8 mouse cellular contexts compared by ENCODE assay signal in genomic region chr16:18392469-18393426, GRCm38 (mm10). TPM values are rescaled to one million over a fixed set of nuclear protein-coding genes. Genes with fewer than 3 reads are reported as not detected.
DNase-seq lines count a peak whose midpoint lies in the region; ATAC-seq lines count a peak whose summit lies in the region.

No protein-coding gene starts in this region.

- H3K4me3 ChIP-seq in hindbrain, embryonic 15.5 days, result peak overlapping the region; percentile 69
- H3K4me3 ChIP-seq in megakaryocyte, embryonic 14.5 days (replicated peaks), result peak overlapping the region; percentile 94

- WGBS in hindbrain, embryonic 15.5 days, result 1% methylated on average over 59 of the region's 63 CpGs

- H3K9ac ChIP-seq in hindbrain, embryonic 15.5 days, result peak overlapping the region; percentile 83

- peak; percentile 90 for DNase-seq in R1 (ENCODE audit: low read depth, low spot score)
- DNase-seq in cerebellum, postnatal 14 days, result peak; percentile 59 to 67
- peak; percentile 87 for DNase-seq in gastrocnemius, adult 18-20 months (ENCODE audit: low spot score)
- DNase-seq in left cerebral cortex, adult 18-20 months (ENCODE audit: low spot score in 2 of 2), result peak; percentile 58 to 76
- DNase-seq in right cerebral cortex, postnatal 10 days (ENCODE audit: low spot score in 2 of 2), result peak; percentile 79
- peak; percentile 84 for DNase-seq in urinary bladder, postnatal 25 days (ENCODE audit: low spot score)

- no peaks in the 10 kb centered on the region for H3K27me3 ChIP-seq in hindbrain, embryonic 15.5 days
- H3K27me3 ChIP-seq in megakaryocyte, embryonic 14.5 days (replicated peaks), result peaks cover 75% of the 10 kb centered on the region

- peaks cover 8% of the 10 kb centered on the region for H3K36me3 ChIP-seq in hindbrain, embryonic 15.5 days
- H3K36me3 ChIP-seq in megakaryocyte, embryonic 14.5 days (replicated peaks; ENCODE audit: low read length), result no peaks in the 10 kb centered on the region

- peaks cover 74% of the 10 kb centered on the region for H3K4me1 ChIP-seq in hindbrain, embryonic 15.5 days (replicated peaks)
- peaks cover 94% of the 10 kb centered on the region for H3K4me1 ChIP-seq in megakaryocyte, embryonic 14.5 days

- peak overlapping the region; percentile 84 for H3K27ac ChIP-seq in hindbrain, embryonic 15.5 days (replicated peaks)

- peak overlapping the region; percentile 91 for H3K4me2 ChIP-seq in hindbrain, embryonic 15.5 days

- no peaks in the 10 kb centered on the region for H3K9me3 ChIP-seq in hindbrain, embryonic 15.5 days
- no peaks in the 10 kb centered on the region for H3K9me3 ChIP-seq in megakaryocyte, embryonic 14.5 days

- ATAC-seq in hindbrain, embryonic 15.5 days (ENCODE audit: low FRiP score, low read depth), result peak; percentile 80

RNA-seq across cellular contexts. Expression of gene Txnrd2, which starts 33.4 kb away (rescaled TPM):
- 10 to 100 TPM; 19.8 to 20.8 TPM for total RNA-seq in gastrocnemius, adult 18-20 months (2021)
- 31.0 and 31.7 TPM in 2 replicates for polyA plus RNA-seq in hindbrain, embryonic 15.5 days (2015; fragmentation: Nextera tagmentation; extraction: Ambion mirVana)
- 10 to 100 TPM; 19.4 to 21.3 TPM for total RNA-seq in left cerebral cortex, adult 18-20 months (2021)
- 6.9 TPM in 1 of 2 replicates, not detected in the other for polyA plus RNA-seq in megakaryocyte, embryonic 14.5 days (2012; ENCODE audit: insufficient read depth, low replicate concordance)

RNA-seq across cellular contexts. Expression of gene Comt, which starts 33.9 kb away (rescaled TPM):
- 10 to 100 TPM; 37.3 to 41.0 TPM for total RNA-seq in gastrocnemius, adult 18-20 months (2021)
- polyA plus RNA-seq in hindbrain, embryonic 15.5 days (2015; fragmentation: Nextera tagmentation; extraction: Ambion mirVana), result 106 and 113 TPM in 2 replicates
- total RNA-seq in left cerebral cortex, adult 18-20 months (2021), result 10 to 100 TPM; 90.5 to 91.4 TPM
- polyA plus RNA-seq in megakaryocyte, embryonic 14.5 days (2012; ENCODE audit: insufficient read depth, low replicate concordance), result 52.8 and 53.5 TPM in 2 replicates

RNA-seq across cellular contexts. Expression of gene Arvcf, which starts 44.8 kb away (rescaled TPM):
- 1 to 10 TPM; 7.7 to 8.4 TPM for total RNA-seq in gastrocnemius, adult 18-20 months (2021)
- polyA plus RNA-seq in hindbrain, embryonic 15.5 days (2015; fragmentation: Nextera tagmentation; extraction: Ambion mirVana), result 78.7 and 81.3 TPM in 2 replicates
- 10 to 100 TPM; 40.7 TPM for total RNA-seq in left cerebral cortex, adult 18-20 months (2021)
- 2.6 TPM in 1 of 2 replicates, not detected in the other for polyA plus RNA-seq in megakaryocyte, embryonic 14.5 days (2012; ENCODE audit: insufficient read depth, low replicate concordance)

RNA-seq across cellular contexts. Expression of gene Tango2, which starts 44.8 kb away (rescaled TPM):
- 10 to 100 TPM; 42.5 to 54.5 TPM for total RNA-seq in gastrocnemius, adult 18-20 months (2021)
- polyA plus RNA-seq in hindbrain, embryonic 15.5 days (2015; fragmentation: Nextera tagmentation; extraction: Ambion mirVana), result 92.5 and 94.0 TPM in 2 replicates
- total RNA-seq in left cerebral cortex, adult 18-20 months (2021), result 100 to 1,000 TPM; 137 to 148 TPM
- polyA plus RNA-seq in megakaryocyte, embryonic 14.5 days (2012; ENCODE audit: insufficient read depth, low replicate concordance), result 17.3 and 33.0 TPM in 2 replicates

Comparison
In these comparisons a context has a peak if more than half of its experiments do, and no peak if none do; other contexts are left out.
1. Peak in every context shown above with its lines: DNase-seq, ATAC-seq, H3K4me3 ChIP-seq and H3K27ac ChIP-seq.
2. RNA of gene Arvcf, which starts 44.8 kb away (total RNA-seq): 40.7 TPM in left cerebral cortex, adult 18-20 months; 7.7 to 8.4 TPM in gastrocnemius, adult 18-20 months; every median in the first group is over 4 times any median in the second.